Mouse (Mus musculus) stomach, embryonic 16.5 days (tissue): ENCODE data around the gene Rab11fip5. TPM values are rescaled to one million over a fixed set of nuclear protein-coding genes. Genes with fewer than 3 reads are reported as not detected.

Experiments used
- ATAC-seq: fragments of 200-750 bp; cut with Nextera tagmentation; 2 replicates; pipeline ENCODE4 v1.8.0; 2017; ENCODE audit warnings: moderate number of reproducible peaks, moderate TSS enrichment; ENCODE audit not compliant: insufficient read depth, low FRiP score
- H3K27ac ChIP-seq: fragments of 300-500 bp; sonication (generic); 2 replicates; pipeline ENCODE4 v1.5.1; 2014; ENCODE audit warnings: low read length
- H3K27me3 ChIP-seq: fragments of 300-500 bp; sonication (generic); 2 replicates; pipeline ENCODE4 v1.6.1; 2014; ENCODE audit warnings: low read length, control low read depth, mixed read lengths; ENCODE audit not compliant: control insufficient read depth, insufficient read depth
- H3K36me3 ChIP-seq: fragments of 300-500 bp; sonication (generic); 2 replicates; pipeline ENCODE4 v1.6.1; 2014; ENCODE audit warnings: low read length; ENCODE audit not compliant: control insufficient read depth, insufficient read depth
- H3K4me1 ChIP-seq: fragments of 300-500 bp; sonication (generic); 2 replicates; pipeline ENCODE4 v1.6.1; 2014; ENCODE audit warnings: low read length, control low read depth, mixed read lengths; ENCODE audit not compliant: control insufficient read depth, insufficient read depth
- H3K4me2 ChIP-seq: fragments of 300-500 bp; sonication (generic); 2 replicates; pipeline ENCODE4 v1.6.1; 2014; ENCODE audit warnings: low read depth, low read length, mixed read lengths
- H3K4me3 ChIP-seq: fragments of 300-500 bp; sonication (generic); replicated peaks from 2 replicates; pipeline ENCODE4 v1.5.1; 2014; ENCODE audit warnings: mild to moderate bottlenecking, low read length
- H3K9ac ChIP-seq: fragments of 300-500 bp; sonication (generic); 2 replicates; pipeline ENCODE4 v1.6.1; 2014; ENCODE audit warnings: low read length
- H3K9me3 ChIP-seq: fragments of 300-500 bp; sonication (generic); replicated peaks from 2 replicates; pipeline ENCODE4 v1.6.1; 2016; ENCODE audit warnings: low read length, control low read depth; ENCODE audit not compliant: control insufficient read depth
- WGBS: fragments of 180-500 bp; shearing (Covaris S2); extraction: QIAGEN DNeasy Blood & Tissue Kit; methylation state at CpG from one replicate; pipeline ENCODE4 v1.1.7; 2014; 5-methylcytosine and 5-hydroxymethylcytosine counted together
- polyA plus RNA-seq: library from polyadenylated mRNA; unstranded; fragments of >200 nt; fragmentation: Nextera tagmentation; extraction: Ambion mirVana; gene quantifications from 2 replicates; pipeline ENCODE4 v1.2.1, GENCODE M21; 2015

Rab11fip5 gene
- polyA plus RNA-seq, 1 experiment from 2014 or later: 10.2 TPM

- Histone ChIP-seq H3K4me2 (no peak overlapping the region), H3K9ac (no peak overlapping the region), H3K4me3 (no peak overlapping the region), H3K27ac (no peak overlapping the region), H3K4me1 (no peaks in the 10 kb centered on the region), H3K36me3 (no peaks in the 10 kb centered on the region), H3K9me3 (no peaks in the 10 kb centered on the region), H3K27me3 (no peaks in the 10 kb centered on the region)
- no peak for ATAC-seq
- 86% methylated on average over 1 of the region's 1 CpGs for WGBS
These were observed 15.6 kb downstream of the Rab11fip5 start for GRCm38 (mm10) chr6:85358877-85359276.

- Histone ChIP-seq H3K36me3 (no peaks in the 10 kb centered on the region), H3K4me2 (no peak overlapping the region), H3K9me3 (no peaks in the 10 kb centered on the region), H3K27ac (no peak overlapping the region), H3K27me3 (no peaks in the 10 kb centered on the region), H3K4me3 (no peak overlapping the region), H3K9ac (no peak overlapping the region), H3K4me1 (no peaks in the 10 kb centered on the region)
- 52% methylated on average over 4 of the region's 4 CpGs for WGBS
- ATAC-seq: no peak
These were observed 17.6 kb downstream of the Rab11fip5 start for GRCm38 (mm10) chr6:85356682-85357465.

- H3K4me1 ChIP-seq: no peaks in the 10 kb centered on the region
- no peak overlapping the region for H3K9ac ChIP-seq
- H3K27me3 ChIP-seq: no peaks in the 10 kb centered on the region
- WGBS: 93% methylated on average over 2 of the region's 2 CpGs
- no peak overlapping the region for H3K4me2 ChIP-seq
- no peaks in the 10 kb centered on the region for H3K36me3 ChIP-seq
- ATAC-seq: no peak
- H3K9me3 ChIP-seq: no peaks in the 10 kb centered on the region
- H3K27ac ChIP-seq: no peak overlapping the region
- H3K4me3 ChIP-seq: no peak overlapping the region
These were observed 18.7 kb downstream of the Rab11fip5 start for GRCm38 (mm10) chr6:85355753-85356152.

- Histone ChIP-seq H3K9ac (no peak overlapping the region), H3K36me3 (no peaks in the 10 kb centered on the region), H3K27ac (no peak overlapping the region), H3K27me3 (no peaks in the 10 kb centered on the region), H3K4me2 (no peak overlapping the region), H3K4me3 (no peak overlapping the region), H3K9me3 (no peaks in the 10 kb centered on the region), H3K4me1 (no peaks in the 10 kb centered on the region)
- WGBS: 71% methylated on average over 6 of the region's 6 CpGs
- ATAC-seq: no peak
These were observed 19.7 kb downstream of the Rab11fip5 start for GRCm38 (mm10) chr6:85354709-85355108.

GRCm38 (mm10) chr6:85353706-85354105 is 20.7 kb downstream of the Rab11fip5 start:
- Histone ChIP-seq H3K4me3 (no peak overlapping the region), H3K4me1 (no peaks in the 10 kb centered on the region), H3K36me3 (no peaks in the 10 kb centered on the region), H3K4me2 (no peak overlapping the region), H3K9me3 (no peaks in the 10 kb centered on the region), H3K9ac (no peak overlapping the region), H3K27me3 (no peaks in the 10 kb centered on the region), H3K27ac (no peak overlapping the region)
- 68% methylated on average over 3 of the region's 3 CpGs for WGBS
- ATAC-seq: no peak

GRCm38 (mm10) chr6:85350157-85350556 is 24.3 kb downstream of the Rab11fip5 start:
- no peak overlapping the region for H3K27ac ChIP-seq
- no peak overlapping the region for H3K4me3 ChIP-seq
- ATAC-seq: no peak
- H3K9me3 ChIP-seq: no peaks in the 10 kb centered on the region
- H3K27me3 ChIP-seq: no peaks in the 10 kb centered on the region
- H3K4me2 ChIP-seq: no peak overlapping the region
- H3K4me1 ChIP-seq: no peaks in the 10 kb centered on the region
- WGBS: 80% methylated on average over 1 of the region's 1 CpGs
- H3K9ac ChIP-seq: no peak overlapping the region
- no peaks in the 10 kb centered on the region for H3K36me3 ChIP-seq

GRCm38 (mm10) chr6:85349246-85349645 is 25.2 kb downstream of the Rab11fip5 start:
- Histone ChIP-seq H3K4me2 (no peak overlapping the region), H3K27ac (0 out of 2 replicates have a peak overlapping the region, but pooled peaks have one; percentile 2), H3K4me3 (no peak overlapping the region), H3K9ac (no peak overlapping the region), H3K9me3 (no peaks in the 10 kb centered on the region), H3K36me3 (no peaks in the 10 kb centered on the region), H3K27me3 (no peaks in the 10 kb centered on the region), H3K4me1 (no peaks in the 10 kb centered on the region)
- no peak for ATAC-seq
- WGBS: 54% methylated on average over 7 of the region's 7 CpGs

GRCm38 (mm10) chr6:85348133-85348532 is 26.3 kb downstream of the Rab11fip5 start:
- Histone ChIP-seq H3K9me3 (no peaks in the 10 kb centered on the region), H3K36me3 (no peaks in the 10 kb centered on the region), H3K27me3 (no peaks in the 10 kb centered on the region), H3K4me2 (no peak overlapping the region), H3K27ac (no peak overlapping the region), H3K4me3 (no peak overlapping the region), H3K9ac (no peak overlapping the region), H3K4me1 (no peaks in the 10 kb centered on the region)
- WGBS: 87% methylated on average over 11 of the region's 11 CpGs
- ATAC-seq: no peak

- Histone ChIP-seq H3K4me3 (no peak overlapping the region), H3K36me3 (no peaks in the 10 kb centered on the region), H3K9ac (no peak overlapping the region), H3K4me1 (no peaks in the 10 kb centered on the region), H3K27ac (no peak overlapping the region), H3K27me3 (no peaks in the 10 kb centered on the region), H3K4me2 (no peak overlapping the region), H3K9me3 (no peaks in the 10 kb centered on the region)
- peak; percentile 74; the same call in 1 of the 2 replicates for ATAC-seq
- WGBS: 34% methylated on average over 6 of the region's 6 CpGs
These were observed 28.3 kb downstream of the Rab11fip5 start for GRCm38 (mm10) chr6:85346028-85346634.
